Mouse (Mus musculus) common myeloid progenitor, adult 5-6 weeks (primary cell): ENCODE results near the gene Sost. TPM values are rescaled to one million over a fixed set of nuclear protein-coding genes. Genes with fewer than 3 reads are reported as not detected.

Experiments used
- total RNA-seq: library from RNA; stranded (forward); fragments of 200-1000, 187-1606 nt; gene quantifications from 2 replicates; pipeline ENCODE4 v1.2.3, GENCODE M21; 2017

The Sost gene
- total RNA-seq, 1 experiment from 2014 or later: not detected

Other genes with a start within 250 kb of the Sost start
- 24.9 and 46.5 TPM in 2 replicates for gene Dhx8, start 234.1 kb downstream of the Sost start, total RNA-seq
- not detected in 2 replicates for gene Etv4, start 181.6 kb downstream of the Sost start, total RNA-seq
- gene Meox1, start 72.6 kb downstream of the Sost start, total RNA-seq: not detected in 2 replicates
- not detected in 2 replicates for gene Cfap97d1, start 17.3 kb upstream of the Sost start, total RNA-seq
- gene Dusp3, start 20.0 kb upstream of the Sost start, total RNA-seq: 2.0 and 6.6 TPM in 2 replicates
- gene Mpp3, start 61.4 kb upstream of the Sost start, total RNA-seq: not detected in 2 replicates
- gene Cd300lg, start 74.5 kb upstream of the Sost start, total RNA-seq: 0.10 and 0.78 TPM in 2 replicates
- gene Mpp2, start 121.5 kb upstream of the Sost start, total RNA-seq: 0.50 and 0.58 TPM in 2 replicates
- not detected in 2 replicates for gene Ppy, start 134.3 kb upstream of the Sost start, total RNA-seq
- not detected in 2 replicates for gene Pyy, start 140.8 kb upstream of the Sost start, total RNA-seq
- 0.53 and 1.7 TPM in 2 replicates for gene Nags, start 178.5 kb upstream of the Sost start, total RNA-seq
- gene Tmem101, start 189.4 kb upstream of the Sost start, total RNA-seq: 11.3 and 21.5 TPM in 2 replicates
- gene Lsm12, start 218.3 kb upstream of the Sost start, total RNA-seq: 62.2 and 71.8 TPM in 2 replicates
- gene G6pc3, start 222.6 kb upstream of the Sost start, total RNA-seq: 45.2 and 51.6 TPM in 2 replicates